Mouse (Mus musculus) hindbrain, embryonic 15.5 days (tissue): ENCODE measurements at regions not wholly inside any gene's neighbourhood (a gene's known extent, or its start where the extent isn't known, plus 50 kb on each side); places are given as distances from the start of the nearest gene placed in this dataset.

ENCODE experiments used
- ATAC-seq: fragments of 200-750 bp; cut with Nextera tagmentation; 2 replicates; pipeline ENCODE4 v1.8.0; 2017; ENCODE audit warnings: low read depth, moderate number of reproducible peaks, moderate TSS enrichment; ENCODE audit not compliant: low FRiP score
- H3K27ac ChIP-seq: fragments of 300-500 bp; sonication (generic); replicated peaks from 2 replicates; pipeline ENCODE4 v1.5.1; 2015; ENCODE audit warnings: mild to moderate bottlenecking, inconsistent platforms
- H3K27me3 ChIP-seq: fragments of 300-500 bp; sonication (generic); 2 replicates; pipeline ENCODE4 v1.6.1; 2015; ENCODE audit warnings: control low read depth, inconsistent platforms
- H3K36me3 ChIP-seq: fragments of 300-500 bp; sonication (generic); 2 replicates; pipeline ENCODE4 v1.6.1; 2015; ENCODE audit warnings: control low read depth, inconsistent platforms
- H3K4me1 ChIP-seq: fragments of 300-500 bp; sonication (generic); replicated peaks from 2 replicates; pipeline ENCODE4 v1.6.1; 2015; ENCODE audit warnings: control low read depth, inconsistent platforms
- H3K4me2 ChIP-seq: fragments of 300-500 bp; sonication (generic); 2 replicates; pipeline ENCODE4 v1.6.1; 2015; ENCODE audit warnings: moderate library complexity, mild to moderate bottlenecking, inconsistent platforms
- H3K4me3 ChIP-seq: fragments of 300-500 bp; sonication (generic); 2 replicates; pipeline ENCODE4 v1.5.1; 2015; ENCODE audit warnings: mild to moderate bottlenecking, inconsistent platforms
- H3K9ac ChIP-seq: fragments of 300-500 bp; sonication (generic); 2 replicates; pipeline ENCODE4 v1.6.1; 2015; ENCODE audit warnings: inconsistent platforms
- H3K9me3 ChIP-seq: fragments of 300-500 bp; sonication (generic); 2 replicates; pipeline ENCODE4 v1.6.1; 2016; ENCODE audit warnings: control low read depth, inconsistent platforms
- whole genome bisulfite sequencing: fragments of 180-500 bp; shearing (Covaris S2); methylation state at CpG from one replicate; pipeline ENCODE4 v1.1.7; 2015; 5-methylcytosine and 5-hydroxymethylcytosine counted together

DNA sequence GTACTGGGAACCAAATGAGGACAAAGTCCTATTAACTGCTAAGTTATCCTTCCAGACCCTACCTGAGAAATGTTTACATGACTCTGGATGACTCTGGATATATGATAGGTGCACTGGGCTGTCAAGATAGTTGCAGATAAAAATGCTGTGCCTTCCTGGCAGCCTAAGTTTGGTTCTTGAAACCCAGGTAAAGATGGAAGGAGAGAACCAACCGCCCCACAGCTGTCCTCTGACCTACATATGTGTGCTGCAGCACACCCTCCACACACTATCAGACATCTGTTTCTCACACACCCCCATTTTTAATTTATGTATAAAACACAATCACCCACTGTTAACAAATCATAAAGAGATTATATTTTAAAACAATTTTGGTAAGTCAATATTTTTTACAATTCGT lies 533.4 kb upstream of the Nrp1 start:
- Histone ChIP-seq H3K9me3 (no peaks in the 10 kb centered on the region), H3K27me3 (no peaks in the 10 kb centered on the region), H3K4me2 (no peak overlapping the region), H3K4me1 (no peaks in the 10 kb centered on the region), H3K36me3 (no peaks in the 10 kb centered on the region), H3K27ac (no peak overlapping the region), H3K9ac (no peak overlapping the region), H3K4me3 (no peak overlapping the region)
- WGBS, result 93% methylated on average over 2 of the region's 2 CpGs
- no peak for ATAC-seq

- no peak overlapping the region for H3K4me3 ChIP-seq
- no peaks in the 10 kb centered on the region for H3K4me1 ChIP-seq
- H3K27ac ChIP-seq, result no peak overlapping the region
- no peak for ATAC-seq
- H3K36me3 ChIP-seq, result no peaks in the 10 kb centered on the region
- H3K9me3 ChIP-seq, result no peaks in the 10 kb centered on the region
- no peak overlapping the region for H3K4me2 ChIP-seq
- H3K27me3 ChIP-seq, result no peaks in the 10 kb centered on the region
- H3K9ac ChIP-seq, result no peak overlapping the region
- WGBS, result 72% methylated on average over 5 of the region's 5 CpGs
Observed at GRCm38 (mm10) chr8:127827826-127828225, 530.6 kb upstream of the Nrp1 start.

- no peak overlapping the region for H3K4me3 ChIP-seq
- WGBS, result 82% methylated on average over 1 of the region's 1 CpGs
- H3K36me3 ChIP-seq, result no peaks in the 10 kb centered on the region
- H3K27ac ChIP-seq, result no peak overlapping the region
- no peaks in the 10 kb centered on the region for H3K4me1 ChIP-seq
- no peak for ATAC-seq
- no peak overlapping the region for H3K4me2 ChIP-seq
- H3K27me3 ChIP-seq, result no peaks in the 10 kb centered on the region
- no peak overlapping the region for H3K9ac ChIP-seq
- H3K9me3 ChIP-seq, result no peaks in the 10 kb centered on the region
Observed at GRCm38 (mm10) chr8:127829659-127830058, 528.7 kb upstream of the Nrp1 start.

DNA sequence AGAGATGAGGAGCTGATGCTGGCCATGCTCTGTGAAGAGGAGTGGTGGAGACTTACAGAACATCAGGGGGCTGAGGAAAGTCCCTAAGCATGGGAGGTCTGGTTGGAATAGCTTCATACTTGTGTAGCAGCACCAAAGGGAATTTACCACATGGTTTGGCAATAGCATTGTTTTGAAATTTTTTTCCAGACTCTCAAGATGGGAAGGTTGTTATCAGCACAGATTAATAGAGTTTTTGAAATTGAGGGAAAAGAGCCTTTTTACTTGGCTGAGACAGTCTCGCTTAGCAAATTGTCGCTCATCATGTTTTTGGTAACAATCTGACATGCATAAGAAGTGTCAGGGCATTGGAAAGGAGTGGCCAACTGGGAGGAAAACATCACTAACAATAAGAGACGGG lies 524.4 kb upstream of the Nrp1 start:
- no peaks in the 10 kb centered on the region for H3K4me1 ChIP-seq
- WGBS, result 73% methylated on average over 3 of the region's 3 CpGs
- no peak for ATAC-seq
- no peak overlapping the region for H3K4me2 ChIP-seq
- no peaks in the 10 kb centered on the region for H3K36me3 ChIP-seq
- H3K27ac ChIP-seq, result no peak overlapping the region
- H3K4me3 ChIP-seq, result no peak overlapping the region
- no peak overlapping the region for H3K9ac ChIP-seq
- H3K9me3 ChIP-seq, result no peaks in the 10 kb centered on the region
- no peaks in the 10 kb centered on the region for H3K27me3 ChIP-seq

DNA sequence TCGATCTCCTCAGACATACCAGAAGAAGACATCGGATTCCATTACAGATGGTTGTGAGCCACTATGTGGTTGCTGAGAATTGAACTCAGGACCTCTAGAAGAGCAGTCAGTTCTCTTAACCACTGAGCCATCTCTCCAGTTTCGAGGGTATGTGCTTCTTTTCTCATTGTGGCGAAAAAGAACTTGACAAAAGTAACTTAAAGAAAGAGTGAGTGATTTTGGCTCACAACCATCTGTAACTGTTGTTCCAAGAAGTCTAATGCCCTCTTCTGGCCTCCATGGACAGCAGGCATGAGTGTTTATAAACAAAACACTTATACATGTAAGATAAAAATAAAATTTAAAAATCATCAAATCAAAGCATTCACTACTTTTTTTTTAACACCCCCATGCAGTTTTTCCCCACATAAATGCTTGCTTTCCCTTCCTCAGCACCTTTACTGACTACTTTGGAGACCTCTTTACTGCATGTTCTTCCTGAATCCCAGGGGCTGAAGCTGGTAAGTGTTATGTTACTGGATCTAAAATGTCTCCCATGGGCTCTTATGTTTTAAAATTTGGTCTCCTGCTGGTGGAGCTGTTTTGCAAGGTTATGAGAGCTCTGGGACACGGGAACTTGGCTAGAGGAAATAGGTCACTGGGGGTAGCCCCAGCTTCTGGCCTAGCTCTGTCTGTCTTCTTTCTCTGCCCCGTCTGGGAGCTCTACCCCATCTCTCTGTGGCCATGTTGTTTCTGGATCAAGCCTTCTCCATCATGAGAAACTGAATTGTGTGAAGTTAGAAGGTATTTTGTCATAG lies 521.8 kb upstream of the Nrp1 start:
- Histone ChIP-seq H3K4me2 (no peak overlapping the region), H3K4me3 (no peak overlapping the region), H3K9ac (no peak overlapping the region), H3K27ac (no peak overlapping the region), H3K27me3 (no peaks in the 10 kb centered on the region), H3K4me1 (no peaks in the 10 kb centered on the region), H3K9me3 (no peaks in the 10 kb centered on the region), H3K36me3 (no peaks in the 10 kb centered on the region)
- WGBS, result 82% methylated on average over 6 of the region's 6 CpGs
- no peak for ATAC-seq

- Histone ChIP-seq H3K4me1 (no peaks in the 10 kb centered on the region), H3K27ac (no peak overlapping the region)
Observed at GRCm38 (mm10) chr8:127838311-127838710, 520.1 kb upstream of the Nrp1 start.

DNA sequence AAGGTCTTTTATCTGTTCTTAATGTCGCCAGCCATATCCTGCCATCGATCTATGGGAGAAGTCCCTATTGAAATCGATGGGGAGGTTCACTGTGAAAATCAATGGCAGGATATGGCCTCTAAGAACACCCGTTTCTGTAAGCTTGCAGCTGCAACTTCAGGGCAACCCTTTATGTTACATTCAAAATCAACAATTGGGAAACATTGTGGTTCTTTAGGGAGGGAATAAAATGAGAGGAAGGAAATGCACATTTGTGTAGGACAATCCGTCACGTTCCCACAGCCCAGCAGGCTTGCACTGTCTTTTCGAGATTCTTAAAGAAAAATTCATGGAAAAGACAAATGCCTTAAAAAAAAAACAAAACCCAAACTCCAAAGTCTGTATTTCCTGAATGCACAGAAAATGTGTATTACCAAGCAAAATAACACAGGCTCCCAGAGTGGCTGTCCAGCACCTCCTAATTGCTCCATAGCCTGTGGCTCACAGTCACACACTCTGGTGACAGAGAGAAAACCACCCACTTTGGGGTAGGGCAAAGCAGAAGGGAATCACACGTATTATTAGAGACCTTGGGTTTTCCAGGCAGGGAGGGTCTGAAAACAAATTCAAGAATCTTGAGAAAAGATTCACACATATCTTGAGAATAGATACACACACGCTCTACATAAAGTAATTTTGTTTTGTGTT lies 510.9 kb upstream of the Nrp1 start:
- Histone ChIP-seq H3K9ac (no peak overlapping the region), H3K27me3 (no peaks in the 10 kb centered on the region), H3K4me3 (no peak overlapping the region), H3K27ac (no peak overlapping the region), H3K9me3 (no peaks in the 10 kb centered on the region), H3K4me1 (no peaks in the 10 kb centered on the region), H3K36me3 (no peaks in the 10 kb centered on the region), H3K4me2 (no peak overlapping the region)
- 72% methylated on average over 9 of the region's 9 CpGs for WGBS
- ATAC-seq, result no peak

More at GRCm38 (mm10) chr8:127838311-127838710, 520.1 kb upstream of the Nrp1 start:
- no peaks in the 10 kb centered on the region for H3K9me3 ChIP-seq
- ATAC-seq, result no peak
- H3K27me3 ChIP-seq, result no peaks in the 10 kb centered on the region
- no peak overlapping the region for H3K4me3 ChIP-seq
- H3K4me2 ChIP-seq, result no peak overlapping the region
- H3K9ac ChIP-seq, result no peak overlapping the region
- no peaks in the 10 kb centered on the region for H3K36me3 ChIP-seq

DNA sequence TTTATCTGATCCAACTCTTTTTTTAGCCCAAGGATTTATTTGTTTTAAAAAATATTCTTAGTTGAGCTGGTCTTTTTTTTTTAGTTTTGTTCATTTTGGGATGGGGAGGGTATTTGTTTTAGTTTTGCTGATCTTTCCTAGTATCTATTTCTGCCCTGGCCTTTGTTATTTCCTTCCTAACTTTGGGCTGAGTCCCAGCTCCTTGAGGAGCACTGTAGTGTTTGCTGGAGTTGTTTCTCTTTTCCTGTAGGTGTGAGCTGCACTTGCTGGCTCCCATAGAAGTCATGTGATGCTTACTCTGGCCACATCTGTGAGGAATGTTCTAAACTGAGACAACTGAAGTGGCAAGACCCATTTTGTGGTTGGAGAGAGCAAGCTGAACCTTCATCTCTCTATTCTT lies 508.5 kb upstream of the Nrp1 start:
- Histone ChIP-seq H3K4me1 (no peaks in the 10 kb centered on the region), H3K27ac (no peak overlapping the region), H3K4me2 (no peak overlapping the region), H3K9ac (no peak overlapping the region), H3K9me3 (no peaks in the 10 kb centered on the region), H3K36me3 (no peaks in the 10 kb centered on the region), H3K4me3 (no peak overlapping the region), H3K27me3 (no peaks in the 10 kb centered on the region)
- no peak for ATAC-seq

GRCm38 (mm10) chr8:127855653-127856300 lies 502.6 kb upstream of the Nrp1 start:
- WGBS, result 46% methylated on average over 4 of the region's 4 CpGs
- H3K9ac ChIP-seq, result no peak overlapping the region

DNA sequence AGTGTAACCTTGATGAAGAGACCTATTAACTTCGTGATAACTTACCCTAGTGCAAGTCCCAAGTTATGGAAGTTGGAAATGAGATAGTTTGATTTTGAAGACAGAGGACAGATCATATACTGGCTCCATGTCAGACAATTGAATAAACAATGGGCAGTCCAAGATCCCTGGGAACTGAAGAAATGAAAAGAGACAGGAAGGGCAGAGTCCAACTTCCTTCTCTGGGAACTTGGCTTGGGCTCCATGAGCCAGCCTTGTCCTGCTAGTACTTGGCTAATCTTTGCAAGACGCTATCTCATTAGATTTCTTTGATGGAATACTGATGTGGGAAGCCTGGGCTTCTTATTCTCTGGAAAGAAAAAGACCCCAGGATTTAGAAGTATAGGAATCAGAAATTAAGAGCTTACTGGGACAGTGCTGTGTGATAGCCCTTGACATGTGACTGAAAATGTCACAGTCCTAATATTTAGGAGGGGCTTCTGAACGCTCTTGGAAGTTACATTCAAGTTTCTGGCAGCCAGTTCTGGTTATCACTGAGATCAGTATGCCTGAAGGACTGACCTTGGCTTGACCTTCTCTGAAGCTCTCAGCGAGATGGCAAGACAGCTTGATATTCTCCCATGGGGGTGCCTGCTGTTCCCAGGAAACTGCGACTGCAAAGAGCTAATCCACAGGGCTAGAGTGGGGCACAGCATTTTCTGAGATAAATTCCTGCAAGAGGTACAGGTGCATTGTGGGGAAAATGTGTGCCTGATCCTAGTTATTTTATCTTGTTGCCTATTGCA lies 501.9 kb upstream of the Nrp1 start:
- no peak overlapping the region for H3K9ac ChIP-seq
- H3K4me2 ChIP-seq, result no peak overlapping the region
- no peak for ATAC-seq
- no peaks in the 10 kb centered on the region for H3K9me3 ChIP-seq
- no peak overlapping the region for H3K27ac ChIP-seq
- no peaks in the 10 kb centered on the region for H3K36me3 ChIP-seq
- H3K4me3 ChIP-seq, result no peak overlapping the region
- H3K4me1 ChIP-seq, result 0 out of 2 replicates have a peak, but pooled peaks cover 5% of the 10 kb centered on the region
- 54% methylated on average over 5 of the region's 5 CpGs for WGBS
- no peaks in the 10 kb centered on the region for H3K27me3 ChIP-seq

More at GRCm38 (mm10) chr8:127855653-127856300, 502.6 kb upstream of the Nrp1 start:
- Histone ChIP-seq H3K4me2 (no peak overlapping the region), H3K36me3 (no peaks in the 10 kb centered on the region), H3K4me1 (0 out of 2 replicates have a peak, but pooled peaks cover 5% of the 10 kb centered on the region), H3K27me3 (no peaks in the 10 kb centered on the region), H3K27ac (no peak overlapping the region), H3K9me3 (no peaks in the 10 kb centered on the region), H3K4me3 (no peak overlapping the region)
- ATAC-seq, result no peak

- Histone ChIP-seq H3K4me3 (no peak overlapping the region), H3K36me3 (no peaks in the 10 kb centered on the region), H3K4me1 (0 out of 2 replicates have a peak, but pooled peaks cover 5% of the 10 kb centered on the region), H3K27me3 (no peaks in the 10 kb centered on the region), H3K4me2 (no peak overlapping the region), H3K9ac (no peak overlapping the region), H3K27ac (no peak overlapping the region), H3K9me3 (no peaks in the 10 kb centered on the region)
- WGBS, result 54% methylated on average over 3 of the region's 3 CpGs
- ATAC-seq, result no peak
Observed at GRCm38 (mm10) chr8:127859036-127859435, 499.4 kb upstream of the Nrp1 start.

DNA sequence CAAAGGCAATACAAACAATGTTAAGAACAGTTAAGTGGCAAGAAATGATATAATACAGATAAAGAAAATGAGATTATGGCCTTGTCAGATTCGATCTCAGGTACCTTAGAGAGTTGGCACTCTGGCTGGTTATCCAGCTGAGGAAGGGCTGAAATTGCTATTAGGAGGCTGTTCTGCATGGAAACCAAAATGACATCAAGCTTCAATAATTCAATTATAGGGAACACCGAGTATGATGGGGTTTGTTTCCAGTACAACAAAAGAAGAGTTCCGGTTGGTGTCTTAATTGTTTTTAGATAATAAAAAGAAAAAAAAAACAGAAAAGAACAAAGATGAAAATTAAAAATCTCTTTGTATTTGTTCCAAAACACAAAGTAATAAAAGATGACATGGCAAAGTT lies 498.0 kb upstream of the Nrp1 start:
- Histone ChIP-seq H3K27me3 (no peaks in the 10 kb centered on the region), H3K4me2 (no peak overlapping the region), H3K9me3 (no peaks in the 10 kb centered on the region), H3K9ac (no peak overlapping the region), H3K4me1 (0 out of 2 replicates have a peak, but pooled peaks cover 5% of the 10 kb centered on the region), H3K4me3 (no peak overlapping the region), H3K27ac (no peak overlapping the region), H3K36me3 (no peaks in the 10 kb centered on the region)
- ATAC-seq, result no peak
- 59% methylated on average over 3 of the region's 3 CpGs for WGBS
